Mouse (Mus musculus): ENCODE results near the gene Bend7.

DNA sequence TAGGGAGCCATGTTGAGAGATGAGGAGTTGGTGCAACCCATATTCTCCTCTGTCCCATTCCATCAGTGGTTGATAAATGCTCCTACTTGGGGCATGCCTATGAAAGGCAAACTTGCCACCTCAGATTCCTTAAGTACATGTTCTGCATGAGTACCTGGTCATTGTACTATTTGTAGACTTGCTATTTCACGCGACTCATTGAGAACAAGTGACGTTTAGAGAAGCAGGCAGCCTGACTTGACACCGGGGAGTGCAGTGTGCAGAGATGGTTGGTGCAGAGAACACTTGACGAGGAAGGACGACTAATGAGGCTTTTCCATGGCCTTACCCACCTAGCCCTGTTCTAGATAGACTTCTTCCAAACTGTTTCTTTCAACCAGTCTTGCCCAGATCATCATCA is 34.3 kb downstream of the Bend7 start:
- no peak for TF ChIP-seq CTCF (IDR thresholded peaks at IDR 0.05; ENCODE audit: borderline replicate concordance, insufficient read depth, low read depth, low read length)
- no peak for TF ChIP-seq POLR2A (IDR thresholded peaks at IDR 0.05; ENCODE audit: borderline replicate concordance, insufficient read depth, low read length)
